Mouse (Mus musculus) hindbrain, embryonic 15.5 days (tissue): ENCODE results near the gene Prss45. TPM values are rescaled to one million over a fixed set of nuclear protein-coding genes. Genes with fewer than 3 reads are reported as not detected.

ENCODE experiments used
- ATAC-seq: fragments of 200-750 bp; cut with Nextera tagmentation; 2 replicates; pipeline ENCODE4 v1.8.0; 2017; ENCODE audit warnings: low read depth, moderate number of reproducible peaks, moderate TSS enrichment; ENCODE audit not compliant: low FRiP score
- H3K27ac ChIP-seq: fragments of 300-500 bp; sonication (generic); replicated peaks from 2 replicates; pipeline ENCODE4 v1.5.1; 2015; ENCODE audit warnings: mild to moderate bottlenecking, inconsistent platforms
- H3K27me3 ChIP-seq: fragments of 300-500 bp; sonication (generic); 2 replicates; pipeline ENCODE4 v1.6.1; 2015; ENCODE audit warnings: control low read depth, inconsistent platforms
- H3K36me3 ChIP-seq: fragments of 300-500 bp; sonication (generic); 2 replicates; pipeline ENCODE4 v1.6.1; 2015; ENCODE audit warnings: control low read depth, inconsistent platforms
- H3K4me1 ChIP-seq: fragments of 300-500 bp; sonication (generic); replicated peaks from 2 replicates; pipeline ENCODE4 v1.6.1; 2015; ENCODE audit warnings: control low read depth, inconsistent platforms
- H3K4me2 ChIP-seq: fragments of 300-500 bp; sonication (generic); 2 replicates; pipeline ENCODE4 v1.6.1; 2015; ENCODE audit warnings: moderate library complexity, mild to moderate bottlenecking, inconsistent platforms
- H3K4me3 ChIP-seq: fragments of 300-500 bp; sonication (generic); 2 replicates; pipeline ENCODE4 v1.5.1; 2015; ENCODE audit warnings: mild to moderate bottlenecking, inconsistent platforms
- H3K9ac ChIP-seq: fragments of 300-500 bp; sonication (generic); 2 replicates; pipeline ENCODE4 v1.6.1; 2015; ENCODE audit warnings: inconsistent platforms
- H3K9me3 ChIP-seq: fragments of 300-500 bp; sonication (generic); 2 replicates; pipeline ENCODE4 v1.6.1; 2016; ENCODE audit warnings: control low read depth, inconsistent platforms
- WGBS: fragments of 180-500 bp; shearing (Covaris S2); methylation state at CpG from one replicate; pipeline ENCODE4 v1.1.7; 2015; 5-methylcytosine and 5-hydroxymethylcytosine counted together
- polyA plus RNA-seq: library from polyadenylated mRNA; unstranded; fragments of >200 nt; fragmentation: Nextera tagmentation; extraction: Ambion mirVana; gene quantifications from 2 replicates; pipeline ENCODE4 v1.2.1, GENCODE M21; 2015

The Prss45 gene
- polyA plus RNA-seq, 1 experiment from 2014 or later = not detected

DNA sequence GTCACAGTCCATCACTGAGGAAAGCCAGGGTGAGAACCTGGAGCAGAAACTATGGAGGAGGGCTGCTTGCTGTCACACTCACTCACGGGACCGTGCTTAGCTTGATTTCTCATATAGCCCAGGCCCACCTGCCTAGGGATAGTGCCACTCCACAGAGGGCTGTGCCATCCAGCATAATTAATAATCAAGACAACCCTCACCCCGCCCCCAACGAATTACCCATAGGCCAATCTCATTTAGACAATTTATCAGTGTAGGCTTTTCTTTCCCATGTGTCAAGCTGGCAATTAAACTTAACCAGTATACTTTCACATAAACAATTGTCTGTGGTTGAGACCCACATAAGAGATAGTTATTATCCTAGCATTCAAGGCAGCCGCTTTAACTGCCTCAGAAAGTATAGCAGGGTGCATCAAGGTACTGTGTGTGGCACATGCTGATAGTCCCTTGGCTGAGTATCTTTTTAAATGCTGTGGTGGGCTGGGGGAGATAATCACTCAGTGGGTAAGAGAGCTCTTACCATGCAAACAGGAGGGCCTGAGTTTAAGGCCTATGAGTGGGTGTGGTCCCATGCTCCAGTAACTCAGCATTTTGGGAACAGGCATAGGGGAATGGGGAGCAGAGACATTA is 24.7 kb downstream of the Prss45 start:
- ATAC-seq = no peak
- WGBS = 82% methylated on average over 5 of the region's 5 CpGs

DNA sequence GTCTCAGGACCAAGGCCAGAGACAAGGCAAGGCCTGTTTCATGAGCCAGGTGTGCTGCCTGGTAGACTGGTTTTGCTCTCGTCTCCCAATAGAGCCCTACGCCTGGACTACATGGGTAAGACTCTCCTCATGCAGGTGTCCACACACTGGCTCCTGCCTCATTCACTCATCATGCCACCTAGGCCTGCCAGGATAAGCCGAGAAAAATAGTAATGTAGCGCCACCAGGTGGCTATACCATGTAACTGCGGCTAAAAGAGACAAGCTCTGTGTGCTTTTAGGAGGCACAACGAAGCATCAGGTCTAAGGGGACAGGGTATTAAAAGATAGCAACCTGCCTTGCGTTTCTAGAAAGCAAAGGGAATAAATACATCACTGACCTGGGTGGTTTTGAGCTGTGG is 36.6 kb downstream of the Prss45 start:
- no peak for ATAC-seq
- H3K27ac ChIP-seq = no peak overlapping the region
- H3K4me2 ChIP-seq = no peak overlapping the region
- H3K36me3 ChIP-seq = no peaks in the 10 kb centered on the region
- 20% methylated on average over 7 of the region's 7 CpGs for WGBS
- H3K9ac ChIP-seq = no peak overlapping the region
- peaks cover 6% of the 10 kb centered on the region; the same call in 1 of the 2 replicates for H3K27me3 ChIP-seq
- H3K4me3 ChIP-seq = no peak overlapping the region
- no peaks in the 10 kb centered on the region for H3K9me3 ChIP-seq
- H3K4me1 ChIP-seq = peaks cover 25% of the 10 kb centered on the region

More for the DNA sequence above, 24.7 kb downstream of the Prss45 start:
- Histone ChIP-seq H3K27ac (no peak overlapping the region), H3K4me1 (peaks cover 6% of the 10 kb centered on the region), H3K9me3 (no peaks in the 10 kb centered on the region), H3K36me3 (no peaks in the 10 kb centered on the region), H3K4me3 (no peak overlapping the region), H3K27me3 (peaks cover 14% of the 10 kb centered on the region), H3K9ac (no peak overlapping the region), H3K4me2 (no peak overlapping the region)

DNA sequence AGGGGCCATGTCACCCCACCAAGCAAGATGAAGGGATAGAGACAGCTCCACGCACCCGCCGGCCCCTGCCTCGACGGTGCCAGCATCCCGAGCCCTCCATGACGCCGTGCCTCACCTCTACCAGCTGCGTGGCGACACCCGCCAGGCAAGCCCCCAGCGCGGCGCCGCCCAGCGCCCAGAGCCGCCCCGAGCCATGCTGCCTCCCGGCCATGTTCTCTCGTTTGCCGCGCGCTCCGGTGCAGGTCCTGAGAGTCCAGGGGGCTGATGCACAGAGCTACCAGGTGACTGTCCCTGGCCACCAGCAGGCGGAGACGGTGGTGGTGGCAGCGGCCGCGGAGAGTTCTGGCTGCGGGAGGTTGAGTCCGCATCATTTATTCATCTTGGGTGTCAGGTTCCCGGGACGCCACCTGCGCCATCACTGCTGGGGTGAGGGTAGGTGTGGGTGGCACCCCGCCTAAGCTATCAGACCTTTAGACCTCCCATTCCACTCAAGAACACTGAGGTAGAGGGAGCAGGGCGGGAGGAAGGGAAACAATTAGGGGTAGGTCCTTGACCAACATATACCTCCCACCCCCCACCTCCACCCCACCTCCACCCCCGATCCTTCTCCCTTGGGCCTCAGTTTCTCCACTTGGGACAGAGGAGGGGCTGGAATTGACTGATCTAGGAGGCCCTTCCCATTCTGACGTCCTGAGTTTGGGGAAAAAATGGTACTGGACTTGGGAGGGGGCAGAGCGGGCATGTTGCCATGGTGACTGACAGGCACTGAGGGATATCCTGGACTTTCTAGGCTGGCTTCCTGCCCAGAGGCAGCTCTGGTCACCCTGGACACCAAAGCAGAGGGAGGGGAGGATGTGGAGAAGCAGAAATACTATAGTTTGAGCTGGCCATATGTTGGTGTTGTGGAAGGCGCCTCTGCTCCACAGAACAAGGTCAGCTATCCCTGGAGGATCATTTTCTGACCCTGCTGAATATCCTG is 39.6 kb downstream of the Prss45 start:
- Histone ChIP-seq H3K36me3 (no peaks in the 10 kb centered on the region), H3K4me3 (peak overlapping the region; percentile 37), H3K9ac (peak overlapping the region; percentile 28), H3K27ac (peak overlapping the region; percentile 57), H3K27me3 (peaks cover 6% of the 10 kb centered on the region; the same call in 1 of the 2 replicates), H3K4me1 (peaks cover 25% of the 10 kb centered on the region), H3K9me3 (no peaks in the 10 kb centered on the region), H3K4me2 (peak overlapping the region; percentile 64)
- 4% methylated on average over 40 of the region's 40 CpGs for WGBS
- peak; percentile 72 for ATAC-seq

DNA sequence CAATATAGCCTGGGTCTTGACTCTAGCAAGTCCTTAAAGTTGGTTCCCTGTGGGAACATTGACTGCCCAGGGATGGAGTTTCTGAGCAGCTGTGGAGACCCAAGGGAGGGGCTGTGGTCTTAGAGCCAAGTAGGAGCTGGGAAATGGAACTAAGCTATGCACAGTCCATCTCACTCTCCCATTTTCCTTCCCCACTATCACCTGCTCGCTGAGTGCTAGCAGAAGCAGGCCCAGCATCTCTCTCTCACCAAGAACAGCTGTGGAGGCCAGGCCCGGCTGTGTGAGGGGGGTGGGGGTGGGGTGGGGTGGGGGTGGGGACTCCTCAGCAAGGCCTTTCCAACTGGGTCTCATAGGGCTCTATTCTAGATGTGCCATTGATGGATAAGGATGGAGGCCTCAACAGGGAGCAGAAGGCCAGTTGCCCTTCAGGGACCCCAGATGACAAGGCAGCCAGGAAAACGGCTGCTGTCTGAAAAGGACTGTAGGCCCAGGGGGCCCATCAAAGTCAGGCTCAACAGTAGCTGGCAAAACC is 40.3 kb downstream of the Prss45 start:
- Histone ChIP-seq H3K27me3 (peaks cover 6% of the 10 kb centered on the region; the same call in 1 of the 2 replicates), H3K4me3 (no peak overlapping the region), H3K27ac (peak overlapping the region; percentile 57), H3K9me3 (no peaks in the 10 kb centered on the region), H3K9ac (no peak overlapping the region), H3K4me2 (peak overlapping the region; percentile 64), H3K4me1 (peaks cover 33% of the 10 kb centered on the region), H3K36me3 (no peaks in the 10 kb centered on the region)
- WGBS = 2% methylated on average over 3 of the region's 3 CpGs
- ATAC-seq = peak; percentile 17; the same call in 1 of the 2 replicates

DNA sequence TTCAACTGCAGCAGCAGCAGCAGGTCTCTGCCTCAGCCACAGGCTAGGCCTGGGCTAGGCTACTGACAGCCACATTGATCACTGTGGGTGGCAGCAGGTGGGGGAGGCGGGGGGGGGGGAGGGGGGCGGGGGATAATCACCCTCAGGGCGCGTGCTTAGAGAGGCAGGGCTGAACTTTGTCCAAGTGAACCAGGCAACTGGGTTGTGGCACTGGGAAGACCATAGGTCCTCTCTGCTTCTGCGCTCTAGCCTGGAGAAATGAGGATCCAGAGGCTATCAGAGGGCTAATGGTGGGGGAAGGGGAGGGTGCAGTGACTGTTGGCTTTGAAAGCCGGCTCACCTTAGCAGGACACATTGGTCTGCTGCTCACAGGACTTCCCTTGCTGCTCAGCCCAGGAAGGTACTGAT is 40.9 kb downstream of the Prss45 start:
- Histone ChIP-seq H3K27ac (peak overlapping the region; percentile 57), H3K9ac (no peak overlapping the region), H3K4me3 (no peak overlapping the region), H3K9me3 (no peaks in the 10 kb centered on the region), H3K36me3 (no peaks in the 10 kb centered on the region), H3K4me1 (peaks cover 38% of the 10 kb centered on the region), H3K27me3 (peaks cover 7% of the 10 kb centered on the region; the same call in 1 of the 2 replicates), H3K4me2 (no peak overlapping the region)
- WGBS = 16% methylated on average over 3 of the region's 6 CpGs
- 0 out of 2 replicates have a peak, but pooled peaks have one; percentile 24 for ATAC-seq

DNA sequence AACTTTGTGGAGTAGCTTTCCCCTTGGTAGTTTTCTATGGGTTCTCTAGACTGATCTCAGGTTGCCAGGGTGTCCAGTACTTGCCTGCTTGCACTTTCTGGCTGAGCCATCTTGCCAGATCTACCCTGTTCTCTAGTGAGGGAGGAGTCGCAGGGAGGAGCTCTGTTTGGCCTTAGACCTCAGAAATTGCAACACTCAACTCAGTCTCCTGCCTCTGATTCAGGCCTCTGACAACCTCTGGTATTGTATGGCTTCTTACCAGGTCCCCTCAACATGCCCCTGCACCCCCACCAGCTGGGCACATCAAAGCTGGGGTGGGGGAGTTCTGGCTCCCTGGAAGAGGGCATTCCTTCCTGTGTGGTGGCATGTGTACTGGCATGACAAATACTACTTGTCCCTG is 43.0 kb downstream of the Prss45 start:
- Histone ChIP-seq H3K9ac (no peak overlapping the region), H3K4me3 (no peak overlapping the region), H3K27ac (no peak overlapping the region), H3K27me3 (peaks cover 27% of the 10 kb centered on the region), H3K9me3 (no peaks in the 10 kb centered on the region), H3K4me2 (no peak overlapping the region), H3K36me3 (no peaks in the 10 kb centered on the region), H3K4me1 (peaks cover 45% of the 10 kb centered on the region)
- 86% methylated on average over 1 of the region's 1 CpGs for WGBS
- no peak for ATAC-seq

DNA sequence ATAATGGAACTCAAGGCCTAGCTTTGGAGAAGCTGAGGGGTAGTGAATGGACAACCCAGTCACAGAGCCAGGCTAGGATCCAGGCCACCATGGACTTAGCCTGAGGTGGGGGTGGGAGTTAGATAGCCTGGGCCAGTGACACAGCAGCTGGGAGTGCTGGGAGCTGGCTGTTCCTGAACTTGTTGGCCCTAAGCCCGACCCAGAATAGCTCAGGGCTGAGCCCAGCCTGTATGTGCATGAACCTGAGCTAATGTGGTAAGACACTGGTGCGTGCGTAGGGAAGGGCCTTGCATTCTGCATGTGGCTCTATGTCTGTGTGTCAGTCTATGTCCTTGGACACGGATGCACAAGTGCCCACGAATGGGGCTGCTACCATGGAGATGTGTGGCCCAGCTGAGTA is 43.5 kb downstream of the Prss45 start:
- peaks cover 25% of the 10 kb centered on the region for H3K27me3 ChIP-seq
- no peaks in the 10 kb centered on the region for H3K36me3 ChIP-seq
- no peak overlapping the region for H3K27ac ChIP-seq
- ATAC-seq = no peak
- H3K9me3 ChIP-seq = no peaks in the 10 kb centered on the region
- H3K4me3 ChIP-seq = no peak overlapping the region
- no peak overlapping the region for H3K4me2 ChIP-seq
- 80% methylated on average over 5 of the region's 5 CpGs for WGBS
- no peak overlapping the region for H3K9ac ChIP-seq
- peaks cover 45% of the 10 kb centered on the region for H3K4me1 ChIP-seq

DNA sequence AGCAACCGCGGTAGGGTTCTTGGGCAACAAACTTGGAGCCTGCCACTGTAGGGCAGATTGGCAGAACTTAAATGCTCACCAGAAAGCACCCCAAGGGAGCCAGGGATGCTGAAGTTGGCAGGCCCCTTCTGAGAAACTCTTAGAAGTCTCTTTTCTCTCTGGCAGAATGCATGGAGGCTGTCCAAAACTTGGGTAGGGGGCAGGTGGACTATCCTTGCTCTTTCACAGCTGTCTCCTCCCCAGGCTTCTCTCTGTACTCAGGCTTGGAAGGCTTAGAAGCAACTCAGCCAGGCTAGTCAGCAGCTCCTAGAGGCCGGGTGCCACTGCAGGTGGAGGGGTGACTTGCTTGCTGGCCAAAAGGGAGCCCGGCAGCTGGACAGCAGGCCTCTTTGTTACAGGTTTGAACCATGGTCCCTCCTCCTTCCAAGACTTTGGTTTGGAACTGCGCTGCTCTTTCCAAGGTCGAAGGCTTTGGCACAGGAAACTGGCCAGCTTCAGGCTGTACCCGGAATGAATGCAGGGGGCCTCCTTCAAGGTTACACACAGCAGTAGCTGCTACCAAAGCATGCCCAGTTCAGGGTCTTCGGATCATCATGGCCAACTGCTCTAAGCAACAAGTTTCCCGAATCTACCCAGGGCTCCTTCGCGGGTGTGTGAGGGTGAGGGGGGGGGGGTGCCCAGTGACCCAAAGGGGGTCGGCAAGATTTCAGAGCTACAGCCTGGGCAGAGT is 45.0 kb downstream of the Prss45 start, which contains the start of gene Als2cl:
Gene Als2cl (plus strand): TSS at position 680 of the 730 bp plus-strand sequence.
- peaks cover 22% of the 10 kb centered on the region for H3K27me3 ChIP-seq
- WGBS = 13% methylated on average over 12 of the region's 12 CpGs
- H3K4me3 ChIP-seq = peak within 1 kb of the TSS; percentile 54
- no peaks in the 10 kb centered on the region for H3K36me3 ChIP-seq
- H3K9me3 ChIP-seq = no peaks in the 10 kb centered on the region
- peaks cover 33% of the 10 kb centered on the region for H3K4me1 ChIP-seq
- peak within 1 kb of the TSS; percentile 90 for H3K4me2 ChIP-seq
- peak within 1 kb of the TSS; percentile 56 for H3K27ac ChIP-seq
- peak; percentile 14; the same call in 1 of the 2 replicates for ATAC-seq
- H3K9ac ChIP-seq = peak within 1 kb of the TSS; percentile 52

DNA sequence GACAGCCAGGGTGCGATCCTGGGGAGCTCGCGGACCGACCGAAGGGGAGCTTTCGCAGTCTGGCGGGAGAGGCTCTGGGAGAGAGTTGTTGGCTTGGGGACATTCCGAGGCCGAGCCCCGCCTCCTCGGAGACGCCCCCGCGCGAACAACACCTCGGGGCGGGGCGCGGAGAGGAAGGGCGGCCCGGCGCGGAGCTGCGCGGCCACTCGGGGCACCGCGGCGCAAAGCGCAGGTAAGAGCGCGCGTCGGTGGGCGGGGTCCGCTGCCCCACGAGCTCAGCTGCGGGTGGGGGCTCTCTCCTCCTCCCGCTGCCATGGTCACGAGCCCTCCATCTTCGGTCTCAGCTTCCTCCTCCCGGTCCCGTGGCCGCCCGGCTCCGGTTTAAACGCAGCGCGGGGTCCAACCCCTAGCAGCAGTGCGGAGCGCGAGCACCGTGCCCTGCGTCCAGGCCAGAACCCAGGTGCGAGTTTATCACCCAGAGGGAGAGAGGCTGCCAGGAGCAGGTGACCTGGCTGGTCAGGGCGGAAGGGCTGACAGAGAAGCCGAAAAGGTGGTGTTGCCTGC is 45.7 kb downstream of the Prss45 start, which contains the start of gene Tmie:
Gene Tmie (minus strand): TSS at position 116 of the 564 bp plus-strand sequence.
- H3K27ac ChIP-seq = peak within 1 kb of the TSS; percentile 56
- H3K4me2 ChIP-seq = peak within 1 kb of the TSS; percentile 90
- peaks cover 26% of the 10 kb centered on the region for H3K4me1 ChIP-seq
- no peaks in the 10 kb centered on the region for H3K36me3 ChIP-seq
- peak; percentile 37 for ATAC-seq
- under 1% methylated on average over 54 of the region's 57 CpGs for WGBS
- peak within 1 kb of the TSS; percentile 52 for H3K9ac ChIP-seq
- no peaks in the 10 kb centered on the region for H3K9me3 ChIP-seq
- H3K27me3 ChIP-seq = peaks cover 22% of the 10 kb centered on the region
- peak within 1 kb of the TSS; percentile 54 for H3K4me3 ChIP-seq

DNA sequence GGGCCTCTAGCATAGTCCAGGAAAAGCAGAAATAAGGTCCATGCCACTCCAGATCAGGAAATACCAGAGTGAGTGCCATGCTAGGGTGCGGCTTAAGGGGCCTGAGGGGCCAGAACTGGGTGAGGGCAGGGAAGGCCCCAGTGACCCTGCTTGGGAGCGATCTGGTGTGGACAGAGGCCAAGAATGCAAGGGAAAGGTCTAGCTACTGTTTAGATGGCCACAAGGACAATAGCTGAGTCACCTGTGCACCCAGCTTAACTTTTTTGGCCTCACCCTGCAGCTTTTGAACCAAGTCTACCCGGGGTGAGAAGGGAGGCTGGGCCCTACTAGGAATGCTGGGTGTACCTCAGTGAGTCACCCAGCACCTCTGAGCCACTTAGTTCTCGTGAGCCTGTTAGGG is 46.4 kb downstream of the Prss45 start:
- Histone ChIP-seq H3K9ac (peak overlapping the region; percentile 52; the same call in 1 of the 2 replicates), H3K27me3 (peaks cover 22% of the 10 kb centered on the region)
- ATAC-seq = no peak

DNA sequence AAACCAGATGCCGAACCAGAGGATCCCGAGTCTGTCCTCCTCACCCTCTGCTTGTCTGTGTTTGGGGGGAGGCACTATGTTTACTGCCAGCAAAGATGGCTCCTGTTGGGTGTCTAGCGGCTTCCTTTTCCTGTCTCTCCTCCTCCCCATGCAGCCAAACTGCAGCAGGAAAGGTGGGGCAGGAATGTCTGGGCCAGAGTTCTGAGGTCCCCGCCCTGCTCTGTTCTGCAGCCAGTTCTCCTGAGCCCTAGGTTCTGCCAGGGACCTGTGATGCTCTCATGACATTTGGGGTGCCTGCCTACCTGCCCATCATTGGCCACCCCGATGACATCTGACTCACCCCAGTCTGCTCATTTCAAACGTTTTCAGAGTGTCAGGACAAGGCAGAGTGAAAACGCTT is 47.6 kb downstream of the Prss45 start:
- no peak for ATAC-seq
- no peak overlapping the region for H3K27ac ChIP-seq
- H3K4me1 ChIP-seq = peaks cover 20% of the 10 kb centered on the region
- 79% methylated on average over 7 of the region's 7 CpGs for WGBS
- no peaks in the 10 kb centered on the region for H3K9me3 ChIP-seq
- H3K9ac ChIP-seq = no peak overlapping the region
- H3K36me3 ChIP-seq = no peaks in the 10 kb centered on the region
- H3K27me3 ChIP-seq = peaks cover 22% of the 10 kb centered on the region
- H3K4me2 ChIP-seq = no peak overlapping the region
- H3K4me3 ChIP-seq = no peak overlapping the region

More for the DNA sequence above, 46.4 kb downstream of the Prss45 start:
- Histone ChIP-seq H3K4me2 (peak overlapping the region; percentile 90), H3K36me3 (no peaks in the 10 kb centered on the region), H3K27ac (no peak overlapping the region), H3K4me1 (peaks cover 20% of the 10 kb centered on the region), H3K4me3 (peak overlapping the region; percentile 54), H3K9me3 (no peaks in the 10 kb centered on the region)
- 84% methylated on average over 4 of the region's 4 CpGs for WGBS
